Mouse (Mus musculus) ES-Bruce4 (cell line): ENCODE results near the gene Sik3.

Experiments
- CTCF ChIP-seq: IDR thresholded peaks from one replicate; pipeline ENCODE4 v1.8.1; 2011; ENCODE audit warnings: low read depth, low read length
- EP300 ChIP-seq: IDR thresholded peaks from 2 replicates; pipeline ENCODE4 v1.6.1; 2011; ENCODE audit warnings: low read depth, low read length; ENCODE audit not compliant: insufficient read depth
- POLR2A ChIP-seq: IDR thresholded peaks from one replicate; pipeline ENCODE4 v1.8.1; 2011; ENCODE audit warnings: low read length; ENCODE audit not compliant: insufficient read depth

DNA sequence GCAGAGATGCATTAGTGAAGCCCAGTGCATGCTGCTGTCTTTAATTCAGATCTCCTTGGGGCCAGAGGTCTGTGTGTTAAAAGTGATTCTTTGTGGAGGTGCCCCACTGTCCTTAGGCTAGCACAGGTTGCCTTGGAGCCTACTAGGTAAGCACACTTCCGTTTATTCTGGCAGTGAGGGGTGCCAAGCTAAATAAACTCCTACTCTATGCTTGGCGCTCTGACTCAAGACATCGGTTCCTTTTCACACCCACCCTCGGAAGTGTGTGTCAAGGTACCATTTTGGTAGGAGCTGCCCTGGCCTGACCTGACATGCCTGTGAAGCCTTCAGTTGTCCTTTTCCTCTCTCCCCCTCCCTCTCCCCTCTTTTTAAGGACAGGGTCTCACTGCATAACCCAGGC, 201.7 kb downstream of the Sik3 start:
- no peak for TF ChIP-seq CTCF
- no peak for TF ChIP-seq POLR2A
- TF ChIP-seq EP300 = no peak
